Mouse (Mus musculus) regulatory T cell (primary cell): ENCODE measurements around the gene Mdk.

Experiments used
- in situ Hi-C: fragments of 300-600 bp; cut with MboI, MseI; formaldehyde crosslinking; loops from one replicate; pipeline ENCODE4 v1.15.1; 2025; ENCODE audit warnings: high pct_unique_total_duplicates

Mdk gene

GRCm38 (mm10) chr2:91920130-91920529 lies 12.0 kb downstream of the Mdk start:
- in situ Hi-C loops: no loop called here

- in situ Hi-C loops: no loop called here
Measured at GRCm38 (mm10) chr2:91917096-91917495, 15.0 kb downstream of the Mdk start.

- in situ Hi-C loops: no loop called here
Measured at GRCm38 (mm10) chr2:91916346-91916977, 15.6 kb downstream of the Mdk start.

GRCm38 (mm10) chr2:91913328-91914110 lies 18.6 kb downstream of the Mdk start:
- in situ Hi-C loops: no loop called here

GRCm38 (mm10) chr2:91912616-91913015 lies 19.5 kb downstream of the Mdk start:
- in situ Hi-C loops: no loop called here

- in situ Hi-C loops: no loop called here
Measured at GRCm38 (mm10) chr2:91906141-91906540, 26.0 kb downstream of the Mdk start.

GRCm38 (mm10) chr2:91904618-91905307 lies 27.3 kb downstream of the Mdk start:
- in situ Hi-C loops: no loop called here

- in situ Hi-C loops: no loop called here
Measured at GRCm38 (mm10) chr2:91903171-91903925, 28.7 kb downstream of the Mdk start.

GRCm38 (mm10) chr2:91902336-91902735 lies 29.8 kb downstream of the Mdk start:
- in situ Hi-C loops: no loop called here

- in situ Hi-C loops: no loop called here
Measured at GRCm38 (mm10) chr2:91900431-91900830, 31.7 kb downstream of the Mdk start.

- in situ Hi-C loops: no loop called here
Measured at GRCm38 (mm10) chr2:91899141-91899540, 33.0 kb downstream of the Mdk start.

- in situ Hi-C loops: no loop called here
Measured at GRCm38 (mm10) chr2:91897968-91898367, 34.1 kb downstream of the Mdk start.

GRCm38 (mm10) chr2:91895401-91895800 lies 36.7 kb downstream of the Mdk start:
- in situ Hi-C loops: no loop called here

GRCm38 (mm10) chr2:91894716-91895115 lies 37.4 kb downstream of the Mdk start:
- in situ Hi-C loops: no loop called here

- in situ Hi-C loops: no loop called here
Measured at GRCm38 (mm10) chr2:91884616-91885015, 47.5 kb downstream of the Mdk start.

GRCm38 (mm10) chr2:91883961-91884360 lies 48.1 kb downstream of the Mdk start:
- in situ Hi-C loops: no loop called here
